Mouse (Mus musculus): Measurements from ENCODE around the gene Sh2b3. TPM values are rescaled to one million over a fixed set of nuclear protein-coding genes. Genes with fewer than 3 reads are reported as not detected.
A peak's percentile ranks its signal among the peaks of the same experiment; 100 is the strongest.

Sh2b3 gene
- polyA plus RNA-seq, 1 experiment from 2014 or later: 20.5 TPM

DNA sequence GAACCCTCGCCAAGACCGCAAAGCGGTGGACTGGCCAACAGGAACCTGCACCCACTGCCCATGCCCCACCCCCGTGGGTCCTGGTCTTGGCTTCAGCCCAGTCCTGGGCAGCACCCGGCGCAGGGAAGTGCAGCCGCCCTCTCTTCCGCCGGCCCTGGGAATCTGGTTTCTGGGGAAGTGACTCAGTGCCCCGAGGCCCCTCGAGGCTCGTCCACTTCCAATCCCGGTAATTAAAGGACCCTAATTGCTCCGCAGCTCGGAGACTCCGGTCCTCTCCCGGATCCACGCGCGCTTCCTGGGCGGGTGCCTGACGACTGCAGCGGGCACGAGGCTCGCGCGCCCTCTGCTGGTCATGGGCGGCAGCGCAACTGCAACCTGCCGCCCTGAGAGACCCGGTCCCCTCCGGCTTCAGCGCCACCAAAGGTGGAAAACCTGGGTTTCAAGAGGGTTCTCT lies 5.2 kb upstream of the Sh2b3 start:
- Histone ChIP-seq H3K4me2 (peak overlapping the region; percentile 96), H3K36me3 (no peaks in the 10 kb centered on the region), H3K9me3 (no peaks in the 10 kb centered on the region), H3K4me1 (peaks cover 37% of the 10 kb centered on the region), H3K4me3 (peak overlapping the region; percentile 55), H3K27me3 (peaks cover 20% of the 10 kb centered on the region), H3K9ac (peak overlapping the region; percentile 66), H3K27ac (peak overlapping the region; percentile 61)
- under 1% methylated on average over 33 of the region's 33 CpGs for WGBS
- ATAC-seq (ENCODE audit: borderline replicate concordance, extremely low read depth, low FRiP score, low TSS enrichment): peak; percentile 49

DNA sequence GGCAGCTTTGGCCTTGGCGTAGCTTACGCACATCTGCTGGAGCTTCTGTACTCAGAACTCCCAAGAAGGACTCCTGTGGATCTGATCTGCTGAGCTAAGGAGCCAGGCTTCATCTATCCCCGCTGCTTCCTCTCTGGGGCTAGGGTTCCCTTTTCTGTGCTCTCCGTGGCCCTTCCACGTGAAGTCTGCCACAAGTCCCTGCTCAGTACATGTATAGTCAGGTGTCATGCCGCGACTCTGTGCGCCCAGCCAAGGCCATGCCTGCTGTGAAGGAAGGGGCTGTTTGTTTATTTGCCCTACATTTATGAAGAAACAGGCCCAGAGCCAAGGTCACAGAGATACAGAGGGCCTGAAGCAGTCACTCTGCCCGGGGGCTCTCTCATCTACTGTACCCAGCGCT lies 4.5 kb upstream of the Sh2b3 start:
- no peaks in the 10 kb centered on the region for H3K36me3 ChIP-seq
- H3K27me3 ChIP-seq: peaks cover 20% of the 10 kb centered on the region
- H3K4me3 ChIP-seq: no peak overlapping the region
- H3K9ac ChIP-seq: no peak overlapping the region
- H3K9me3 ChIP-seq: no peaks in the 10 kb centered on the region
- WGBS: 42% methylated on average over 10 of the region's 10 CpGs
- no peak for ATAC-seq (ENCODE audit: borderline replicate concordance, extremely low read depth, low FRiP score, low TSS enrichment)
- no peak overlapping the region for H3K27ac ChIP-seq
- peaks cover 41% of the 10 kb centered on the region for H3K4me1 ChIP-seq
- H3K4me2 ChIP-seq: peak overlapping the region; percentile 96; the same call in 1 of the 2 replicates

DNA sequence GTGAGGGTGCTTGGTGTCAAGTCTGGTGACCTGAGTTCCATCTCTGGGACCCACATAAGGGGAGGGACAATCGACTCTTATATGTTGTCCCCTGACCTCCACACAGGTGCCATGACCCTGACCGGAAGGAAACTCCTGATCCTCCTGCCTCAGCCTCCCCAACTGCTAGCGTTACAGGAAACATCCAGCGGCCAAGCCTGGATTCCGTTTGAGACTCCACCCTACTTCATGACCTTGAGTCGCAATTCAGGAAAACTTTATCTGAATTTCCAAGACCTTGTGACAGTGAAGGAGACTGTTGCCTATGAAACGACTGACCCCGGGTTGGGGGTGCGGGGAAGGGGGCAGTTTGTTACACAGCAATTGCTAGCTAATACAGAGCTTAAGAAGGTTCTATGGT lies 4.1 kb upstream of the Sh2b3 start:
- Histone ChIP-seq H3K4me3 (no peak overlapping the region), H3K4me2 (no peak overlapping the region), H3K4me1 (peaks cover 41% of the 10 kb centered on the region), H3K27ac (no peak overlapping the region), H3K9ac (no peak overlapping the region), H3K36me3 (no peaks in the 10 kb centered on the region), H3K9me3 (no peaks in the 10 kb centered on the region), H3K27me3 (peaks cover 20% of the 10 kb centered on the region)
- 89% methylated on average over 9 of the region's 9 CpGs for WGBS
- ATAC-seq (ENCODE audit: borderline replicate concordance, extremely low read depth, low FRiP score, low TSS enrichment): no peak

DNA sequence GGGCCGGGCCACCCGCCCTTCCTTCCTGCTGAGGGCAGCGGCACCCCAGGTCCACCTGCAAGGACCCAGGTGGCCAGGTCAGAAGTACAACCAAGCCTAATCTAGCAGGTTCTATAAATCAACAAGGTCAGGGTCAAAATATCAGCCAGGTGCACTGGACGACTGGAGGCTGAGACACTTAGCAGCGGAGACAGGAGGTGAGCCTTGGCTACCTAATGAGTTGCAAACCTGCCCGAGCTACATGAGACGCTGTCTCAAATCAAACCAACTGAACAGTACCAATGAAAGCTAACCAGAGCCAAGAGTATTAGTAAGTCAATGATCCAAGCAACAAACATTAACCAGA lies 1.7 kb upstream of the Sh2b3 start:
- peaks cover 15% of the 10 kb centered on the region for H3K27me3 ChIP-seq
- no peak for ATAC-seq (ENCODE audit: borderline replicate concordance, extremely low read depth, low FRiP score, low TSS enrichment)
- WGBS: 26% methylated on average over 7 of the region's 7 CpGs
- peak overlapping the region; percentile 49 for H3K9ac ChIP-seq
- H3K36me3 ChIP-seq: no peaks in the 10 kb centered on the region
- H3K9me3 ChIP-seq: no peaks in the 10 kb centered on the region
- peak overlapping the region; percentile 83 for H3K4me2 ChIP-seq
- peaks cover 59% of the 10 kb centered on the region for H3K4me1 ChIP-seq
- H3K27ac ChIP-seq: peak overlapping the region; percentile 87
- peak overlapping the region; percentile 87 for H3K4me3 ChIP-seq

DNA sequence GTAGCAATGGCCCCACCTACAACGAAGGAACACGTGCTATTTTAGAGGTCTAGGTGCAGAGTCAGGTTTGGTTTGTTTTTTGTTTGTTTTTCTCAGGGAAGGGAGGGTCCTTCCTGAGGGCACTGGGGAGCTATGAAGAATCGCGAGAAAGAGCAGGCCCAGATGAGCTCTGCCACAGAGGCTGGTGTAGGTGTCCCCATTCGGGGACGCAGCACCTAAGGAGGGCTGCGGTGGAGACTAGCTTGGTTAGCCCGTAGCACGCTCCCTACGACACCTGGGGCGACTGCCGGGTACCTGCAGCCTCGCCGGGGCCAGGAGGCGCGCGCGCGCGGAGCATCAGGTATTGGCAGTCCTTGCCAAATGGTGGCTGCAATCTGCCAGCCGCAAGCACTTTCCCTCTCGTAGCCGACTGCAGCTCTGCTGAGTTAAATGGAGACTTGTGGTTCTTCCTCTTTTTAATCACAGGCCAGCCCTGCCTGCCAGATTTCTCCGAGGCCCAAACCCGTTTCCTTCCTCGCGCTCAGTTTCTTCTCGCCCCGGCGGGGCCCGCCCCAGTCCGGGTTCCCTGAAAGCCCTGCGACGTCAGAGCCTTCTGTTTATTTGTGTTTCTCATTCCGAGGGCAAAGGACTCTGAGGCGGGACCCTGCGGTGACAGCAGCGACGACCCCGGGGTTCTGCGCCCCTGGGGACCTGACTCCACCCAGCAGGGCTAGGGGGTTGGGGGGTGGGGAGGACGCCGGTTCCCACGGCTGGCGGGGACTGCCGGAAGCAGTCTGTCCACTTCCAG lies 1.1 kb upstream of the Sh2b3 start:
- Histone ChIP-seq H3K4me1 (peaks cover 62% of the 10 kb centered on the region), H3K9me3 (no peaks in the 10 kb centered on the region), H3K4me2 (peak overlapping the region; percentile 83), H3K9ac (peak overlapping the region; percentile 49), H3K36me3 (no peaks in the 10 kb centered on the region), H3K27me3 (peaks cover 9% of the 10 kb centered on the region), H3K4me3 (peak overlapping the region; percentile 87), H3K27ac (peak overlapping the region; percentile 87)
- no peak for ATAC-seq (ENCODE audit: borderline replicate concordance, extremely low read depth, low FRiP score, low TSS enrichment)
- WGBS: under 1% methylated on average over 46 of the region's 46 CpGs

DNA sequence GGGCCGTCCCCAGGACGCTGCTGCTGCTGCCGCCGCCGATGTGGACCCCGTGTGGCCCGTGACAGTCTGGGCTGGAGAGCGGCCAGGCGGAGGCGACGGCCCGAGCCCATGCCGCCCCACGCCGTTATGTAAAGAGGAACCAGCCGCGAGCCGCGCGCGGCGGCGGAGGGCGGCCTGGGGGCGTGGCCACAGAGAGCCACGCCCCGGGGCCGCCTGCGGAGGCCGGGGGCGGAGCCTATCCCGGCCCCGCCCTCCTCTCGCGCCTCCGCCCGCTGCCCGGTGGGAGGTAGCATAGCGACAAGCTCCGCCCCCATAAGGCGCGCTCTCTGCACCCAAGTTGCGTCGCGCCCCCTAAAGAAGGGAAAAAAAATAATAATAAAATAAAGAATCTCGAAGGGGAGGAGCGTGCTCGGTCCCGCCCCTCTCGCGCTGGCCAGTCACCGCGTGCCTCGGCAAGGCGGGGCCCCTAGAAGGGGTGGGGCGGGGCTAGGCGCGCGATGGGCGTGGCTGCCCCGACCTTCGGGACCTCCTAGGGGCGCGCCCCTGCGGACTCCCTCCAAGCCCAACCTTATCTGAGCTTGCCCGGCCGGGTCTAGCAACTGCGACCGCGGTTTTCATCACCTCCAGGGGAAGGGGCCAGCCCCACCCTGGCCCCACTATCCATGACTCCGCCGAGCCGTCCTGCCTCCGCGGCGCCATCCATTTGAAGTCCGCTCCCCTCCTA lies 592 bp downstream of the Sh2b3 start:
- H3K4me2 ChIP-seq: peak overlapping the region; percentile 83
- 0% methylated on average over 75 of the region's 77 CpGs for WGBS
- 0 out of 2 replicates have a peak, but pooled peaks cover 1% of the 10 kb centered on the region for H3K27me3 ChIP-seq
- H3K9me3 ChIP-seq: no peaks in the 10 kb centered on the region
- H3K4me3 ChIP-seq: peak overlapping the region; percentile 87
- no peaks in the 10 kb centered on the region for H3K36me3 ChIP-seq
- peak overlapping the region; percentile 88 for H3K27ac ChIP-seq
- peaks cover 61% of the 10 kb centered on the region for H3K4me1 ChIP-seq
- peak; percentile 85 for ATAC-seq (ENCODE audit: borderline replicate concordance, extremely low read depth, low FRiP score, low TSS enrichment)
- H3K9ac ChIP-seq: peak overlapping the region; percentile 67

DNA sequence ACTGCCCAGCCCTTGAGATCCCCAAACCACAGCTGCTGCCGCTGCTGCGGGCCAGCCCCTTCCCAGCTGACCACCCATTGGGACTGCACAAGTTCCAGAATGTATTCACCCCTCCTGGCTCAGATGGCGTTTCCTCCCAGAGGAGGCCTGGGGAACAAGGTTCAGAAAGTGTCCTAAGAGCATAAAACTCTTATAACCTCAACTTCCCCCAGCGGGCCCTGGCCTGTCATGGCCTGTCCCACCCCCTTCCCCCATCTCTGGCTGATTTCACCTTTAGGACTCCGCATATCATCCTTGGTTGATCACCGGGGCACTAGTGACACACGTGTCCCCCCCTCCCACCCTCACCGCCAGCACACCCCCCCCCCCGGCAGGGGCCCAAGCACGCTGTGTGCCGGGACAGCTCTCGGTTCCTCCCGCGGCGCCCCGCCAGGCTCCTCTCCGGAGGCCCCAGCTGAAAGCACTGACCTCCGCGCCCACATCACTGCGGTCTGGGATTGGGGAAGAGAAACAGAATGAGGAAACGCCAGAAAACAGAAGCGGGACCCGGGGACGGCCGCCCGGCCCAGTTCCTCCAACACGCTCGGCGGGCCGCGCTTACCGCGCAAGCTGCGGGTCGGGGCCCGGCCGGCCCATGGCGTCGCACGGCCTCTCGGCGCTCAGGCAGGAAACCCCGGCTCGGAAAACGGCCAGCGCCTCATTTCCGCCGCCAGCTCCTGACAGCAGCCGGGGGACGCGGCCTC lies 1.3 kb downstream of the Sh2b3 start:
- H3K9me3 ChIP-seq: no peaks in the 10 kb centered on the region
- H3K9ac ChIP-seq: peak overlapping the region; percentile 67
- ATAC-seq (ENCODE audit: borderline replicate concordance, extremely low read depth, low FRiP score, low TSS enrichment): 0 out of 2 replicates have a peak, but pooled peaks have one; percentile 0
- under 1% methylated on average over 45 of the region's 51 CpGs for WGBS
- peak overlapping the region; percentile 88 for H3K27ac ChIP-seq
- H3K4me3 ChIP-seq: peak overlapping the region; percentile 87
- no peaks in the 10 kb centered on the region for H3K27me3 ChIP-seq
- peak overlapping the region; percentile 83 for H3K4me2 ChIP-seq
- peaks cover 59% of the 10 kb centered on the region for H3K4me1 ChIP-seq
- no peaks in the 10 kb centered on the region for H3K36me3 ChIP-seq

DNA sequence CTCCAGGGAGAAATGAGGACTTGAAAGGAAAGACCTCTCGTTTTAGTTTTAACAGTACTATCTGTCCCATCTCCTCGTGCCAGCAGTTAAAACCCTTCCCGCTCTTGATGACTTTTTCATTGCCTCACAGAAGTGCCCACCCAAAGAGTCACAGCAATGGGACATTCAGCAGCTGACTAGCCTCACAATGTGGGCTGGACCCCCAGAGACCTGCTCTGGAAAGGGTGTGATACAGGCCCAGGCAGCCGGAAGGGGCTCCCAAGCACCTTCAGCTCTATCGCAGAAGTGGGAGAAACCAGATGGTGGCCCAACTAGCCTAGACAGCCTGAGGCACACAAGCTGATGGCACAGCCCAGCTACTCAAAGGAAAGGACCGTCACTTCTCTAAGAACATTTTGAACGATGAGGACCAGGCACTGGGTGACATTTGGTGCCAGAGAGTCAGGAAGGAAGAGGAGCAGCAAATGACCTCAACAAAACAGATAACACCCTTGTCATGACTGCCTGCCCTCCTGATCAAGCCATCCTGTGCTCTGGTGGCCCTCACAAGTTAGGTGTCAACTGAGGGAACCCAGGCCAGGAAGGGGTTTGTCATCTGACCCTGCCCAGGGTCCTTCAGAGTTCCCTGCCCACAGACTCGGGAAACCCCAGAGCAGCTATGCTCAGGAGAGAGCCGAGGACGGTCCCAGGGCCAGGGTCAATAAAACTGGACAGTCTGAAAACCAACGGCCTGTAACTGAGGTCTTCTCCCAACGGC lies 2.3 kb downstream of the Sh2b3 start:
- H3K4me3 ChIP-seq: peak overlapping the region; percentile 87
- H3K27ac ChIP-seq: peak overlapping the region; percentile 88; the same call in 1 of the 2 replicates
- H3K9me3 ChIP-seq: no peaks in the 10 kb centered on the region
- 23% methylated on average over 12 of the region's 12 CpGs for WGBS
- H3K4me2 ChIP-seq: peak overlapping the region; percentile 83
- H3K9ac ChIP-seq: peak overlapping the region; percentile 67
- H3K36me3 ChIP-seq: no peaks in the 10 kb centered on the region
- ATAC-seq (ENCODE audit: borderline replicate concordance, extremely low read depth, low FRiP score, low TSS enrichment): no peak
- peaks cover 59% of the 10 kb centered on the region for H3K4me1 ChIP-seq
- H3K27me3 ChIP-seq: no peaks in the 10 kb centered on the region

DNA sequence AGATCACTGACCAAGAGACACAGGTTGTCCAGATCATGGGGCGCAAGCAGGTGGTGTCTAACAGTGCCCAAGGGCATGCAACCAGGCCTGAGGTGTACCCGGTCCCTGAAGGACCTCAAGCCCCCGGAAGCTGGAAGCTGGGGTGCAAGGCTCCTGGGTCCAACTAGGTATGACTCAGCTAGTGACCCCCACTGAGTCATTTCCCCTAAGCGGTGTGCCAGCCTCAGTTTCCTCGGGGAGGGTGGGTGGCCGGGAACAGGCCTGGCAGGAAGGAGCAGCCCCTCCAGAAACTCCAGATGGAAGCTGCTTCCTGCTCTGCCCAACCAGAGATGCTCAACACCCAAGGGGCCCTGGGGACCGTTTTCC lies 3.2 kb downstream of the Sh2b3 start:
- no peaks in the 10 kb centered on the region for H3K36me3 ChIP-seq
- H3K9ac ChIP-seq: no peak overlapping the region
- peaks cover 3% of the 10 kb centered on the region; the same call in 1 of the 2 replicates for H3K27me3 ChIP-seq
- peak overlapping the region; percentile 83 for H3K4me2 ChIP-seq
- H3K9me3 ChIP-seq: no peaks in the 10 kb centered on the region
- 64% methylated on average over 7 of the region's 7 CpGs for WGBS
- H3K4me1 ChIP-seq: peaks cover 58% of the 10 kb centered on the region
- ATAC-seq (ENCODE audit: borderline replicate concordance, extremely low read depth, low FRiP score, low TSS enrichment): no peak
- H3K4me3 ChIP-seq: peak overlapping the region; percentile 87
- H3K27ac ChIP-seq: peak overlapping the region; percentile 60; the same call in 1 of the 2 replicates

DNA sequence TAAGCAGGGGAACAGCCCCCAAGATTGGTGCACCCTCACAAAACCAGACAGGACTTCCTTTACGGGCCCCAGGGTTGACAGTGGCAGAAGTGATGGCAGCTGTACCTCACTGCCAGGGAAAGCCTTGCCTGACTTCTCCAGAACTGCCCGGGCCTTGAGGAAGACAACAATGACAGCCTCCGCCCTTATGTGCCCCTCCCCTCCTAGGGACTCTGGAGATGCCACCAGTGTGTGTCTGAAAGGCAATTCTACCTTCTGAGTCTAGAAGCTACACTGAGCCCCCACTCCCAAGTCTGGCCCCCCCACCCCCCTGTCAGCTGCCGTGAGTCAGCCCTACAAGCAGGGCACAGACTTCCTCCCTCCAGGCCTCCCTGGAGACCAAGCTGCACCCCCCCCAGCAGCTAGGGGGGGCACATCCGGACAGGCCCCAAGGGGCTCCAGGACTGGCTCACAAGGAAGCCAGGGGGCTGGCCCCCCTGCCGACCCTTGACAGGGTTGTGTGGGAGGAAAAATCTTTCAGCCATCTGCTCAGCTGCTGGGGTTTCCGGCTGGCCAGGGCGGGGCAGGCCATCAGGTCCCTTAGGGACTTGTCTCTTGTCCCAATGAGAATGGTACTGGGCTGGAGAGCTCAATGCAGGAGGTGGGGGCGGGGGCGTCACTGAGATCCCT lies 3.7 kb downstream of the Sh2b3 start:
- peak overlapping the region; percentile 87 for H3K4me3 ChIP-seq
- H3K27me3 ChIP-seq: peaks cover 6% of the 10 kb centered on the region; the same call in 1 of the 2 replicates
- peak overlapping the region; percentile 83 for H3K4me2 ChIP-seq
- peak; percentile 1; the same call in 1 of the 2 replicates for ATAC-seq (ENCODE audit: borderline replicate concordance, extremely low read depth, low FRiP score, low TSS enrichment)
- no peak overlapping the region; the same call in 1 of the 2 replicates for H3K9ac ChIP-seq
- peak overlapping the region; percentile 64 for H3K27ac ChIP-seq
- no peaks in the 10 kb centered on the region for H3K9me3 ChIP-seq
- 33% methylated on average over 10 of the region's 10 CpGs for WGBS
- peaks cover 58% of the 10 kb centered on the region for H3K4me1 ChIP-seq
- no peaks in the 10 kb centered on the region for H3K36me3 ChIP-seq
